Mouse (Mus musculus): ENCODE data around the gene Abcb11. TPM values are rescaled to one million over a fixed set of nuclear protein-coding genes. Genes with fewer than 3 reads are reported as not detected.

Gene Abcb11
- polyA plus RNA-seq, 1 experiment from 2014 or later: 0.06 TPM

GRCm38 (mm10) chr2:69212652-69213051, 129.8 kb downstream of the Abcb11 start:
- no peak overlapping the region for H3K27ac ChIP-seq (ENCODE audit: low read depth, low read length)
- ATAC-seq (ENCODE audit: low FRiP score) (no peak), DNase-seq (ENCODE audit: low spot score) (no peak)
- H3K4me1 ChIP-seq (replicated peaks; ENCODE audit: control insufficient read depth, insufficient read depth, low read length): no peaks in the 10 kb centered on the region
- no peaks in the 10 kb centered on the region for H3K9me3 ChIP-seq (ENCODE audit: control insufficient read depth, low read length)
- no peaks in the 10 kb centered on the region for H3K36me3 ChIP-seq (ENCODE audit: control insufficient read depth, insufficient read depth, low read length)
- no peak overlapping the region for H3K4me2 ChIP-seq (replicated peaks; ENCODE audit: low read depth, low read length)
- H3K4me3 ChIP-seq (ENCODE audit: low read depth, low read length): no peak overlapping the region
- no peaks in the 10 kb centered on the region for H3K27me3 ChIP-seq (ENCODE audit: control insufficient read depth, insufficient read depth, low read length)
- H3K9ac ChIP-seq (ENCODE audit: low read depth, low read length): no peak overlapping the region
- WGBS: 81% methylated on average over 10 of the region's 10 CpGs

- Histone ChIP-seq H3K9me3 (ENCODE audit: control insufficient read depth, low read length) (no peaks in the 10 kb centered on the region), H3K9ac (ENCODE audit: low read depth, low read length) (no peak within 1 kb of the TSS), H3K4me2 (replicated peaks; ENCODE audit: low read depth, low read length) (no peak within 1 kb of the TSS), H3K36me3 (ENCODE audit: control insufficient read depth, insufficient read depth, low read length) (no peaks in the 10 kb centered on the region), H3K27ac (ENCODE audit: low read depth, low read length) (no peak within 1 kb of the TSS), H3K4me1 (replicated peaks; ENCODE audit: control insufficient read depth, insufficient read depth, low read length) (no peaks in the 10 kb centered on the region), H3K27me3 (ENCODE audit: control insufficient read depth, insufficient read depth, low read length) (no peaks in the 10 kb centered on the region), H3K4me3 (ENCODE audit: low read depth, low read length) (no peak within 1 kb of the TSS)
- DNase-seq (ENCODE audit: low spot score) (no peak), ATAC-seq (ENCODE audit: low FRiP score) (no peak)
- WGBS: 77% methylated on average over 7 of the region's 7 CpGs
These were observed 131.6 kb downstream of the Abcb11 start, which contains the start of gene G6pc2 for GRCm38 (mm10) chr2:69210773-69211172. Gene G6pc2, plus strand, starts transcription at chr2:69211073.

GRCm38 (mm10) chr2:69209684-69210083, 132.7 kb downstream of the Abcb11 start:
- H3K27ac ChIP-seq (ENCODE audit: low read depth, low read length): no peak overlapping the region
- DNase-seq (ENCODE audit: low spot score) (no peak), ATAC-seq (ENCODE audit: low FRiP score) (no peak)
- H3K9ac ChIP-seq (ENCODE audit: low read depth, low read length): no peak overlapping the region
- H3K4me1 ChIP-seq (replicated peaks; ENCODE audit: control insufficient read depth, insufficient read depth, low read length): peaks cover 3% of the 10 kb centered on the region; the same call in 1 of the 2 replicates
- H3K4me3 ChIP-seq (ENCODE audit: low read depth, low read length): no peak overlapping the region
- no peak overlapping the region for H3K4me2 ChIP-seq (replicated peaks; ENCODE audit: low read depth, low read length)
- 88% methylated on average over 3 of the region's 3 CpGs for WGBS
- H3K27me3 ChIP-seq (ENCODE audit: control insufficient read depth, insufficient read depth, low read length): no peaks in the 10 kb centered on the region
- no peaks in the 10 kb centered on the region for H3K36me3 ChIP-seq (ENCODE audit: control insufficient read depth, insufficient read depth, low read length)
- H3K9me3 ChIP-seq (ENCODE audit: control insufficient read depth, low read length): no peaks in the 10 kb centered on the region

- H3K27ac ChIP-seq (ENCODE audit: low read depth, low read length): no peak overlapping the region
- no peaks in the 10 kb centered on the region for H3K9me3 ChIP-seq (ENCODE audit: control insufficient read depth, low read length)
- H3K4me2 ChIP-seq (replicated peaks; ENCODE audit: low read depth, low read length): no peak overlapping the region
- peaks cover 3% of the 10 kb centered on the region; the same call in 1 of the 2 replicates for H3K4me1 ChIP-seq (replicated peaks; ENCODE audit: control insufficient read depth, insufficient read depth, low read length)
- no peak overlapping the region for H3K4me3 ChIP-seq (ENCODE audit: low read depth, low read length)
- 0 out of 2 replicates have a peak, but pooled peaks have one; percentile 23 for ATAC-seq (ENCODE audit: low FRiP score)
- no peaks in the 10 kb centered on the region for H3K27me3 ChIP-seq (ENCODE audit: control insufficient read depth, insufficient read depth, low read length)
- peak; percentile 21 for DNase-seq (ENCODE audit: low spot score)
- WGBS: 29% methylated on average over 7 of the region's 7 CpGs
- no peaks in the 10 kb centered on the region for H3K36me3 ChIP-seq (ENCODE audit: control insufficient read depth, insufficient read depth, low read length)
- H3K9ac ChIP-seq (ENCODE audit: low read depth, low read length): no peak overlapping the region
These were observed 135.9 kb downstream of the Abcb11 start for GRCm38 (mm10) chr2:69206523-69206922.

- ATAC-seq (ENCODE audit: low FRiP score) (peak; percentile 99), DNase-seq (ENCODE audit: low spot score) (peak; percentile 91)
- H3K36me3 ChIP-seq (ENCODE audit: control insufficient read depth, insufficient read depth, low read length): no peaks in the 10 kb centered on the region
- H3K4me3 ChIP-seq (ENCODE audit: low read depth, low read length): peak within 1 kb of the TSS; percentile 86
- peak within 1 kb of the TSS; percentile 76 for H3K4me2 ChIP-seq (replicated peaks; ENCODE audit: low read depth, low read length)
- 0 out of 2 replicates have a peak within 1 kb of the TSS, but pooled peaks have one; percentile 62 for H3K27ac ChIP-seq (ENCODE audit: low read depth, low read length)
- no peaks in the 10 kb centered on the region for H3K27me3 ChIP-seq (ENCODE audit: control insufficient read depth, insufficient read depth, low read length)
- peaks cover 3% of the 10 kb centered on the region; the same call in 1 of the 2 replicates for H3K4me1 ChIP-seq (replicated peaks; ENCODE audit: control insufficient read depth, insufficient read depth, low read length)
- H3K9ac ChIP-seq (ENCODE audit: low read depth, low read length): peak within 1 kb of the TSS; percentile 77
- WGBS: under 1% methylated on average over 46 of the region's 46 CpGs
- no peaks in the 10 kb centered on the region for H3K9me3 ChIP-seq (ENCODE audit: control insufficient read depth, low read length)
These were observed 136.5 kb downstream of the Abcb11 start, which contains the start of gene Spc25 for GRCm38 (mm10) chr2:69205791-69206351. Gene Spc25, minus strand, starts transcription at chr2:69206194.

- Histone ChIP-seq H3K4me1 (replicated peaks; ENCODE audit: control insufficient read depth, insufficient read depth, low read length) (peaks cover 3% of the 10 kb centered on the region; the same call in 1 of the 2 replicates), H3K9me3 (ENCODE audit: control insufficient read depth, low read length) (no peaks in the 10 kb centered on the region), H3K4me3 (ENCODE audit: low read depth, low read length) (peak overlapping the region; percentile 86), H3K27ac (ENCODE audit: low read depth, low read length) (no peak overlapping the region), H3K4me2 (replicated peaks; ENCODE audit: low read depth, low read length) (peak overlapping the region; percentile 76), H3K27me3 (ENCODE audit: control insufficient read depth, insufficient read depth, low read length) (no peaks in the 10 kb centered on the region), H3K36me3 (ENCODE audit: control insufficient read depth, insufficient read depth, low read length) (no peaks in the 10 kb centered on the region), H3K9ac (ENCODE audit: low read depth, low read length) (peak overlapping the region; percentile 77)
- 22% methylated on average over 6 of the region's 6 CpGs for WGBS
- DNase-seq (ENCODE audit: low spot score): no peak
- ATAC-seq (ENCODE audit: low FRiP score): no peak
These were observed 137.2 kb downstream of the Abcb11 start for GRCm38 (mm10) chr2:69205185-69205584.

- WGBS: 92% methylated on average over 5 of the region's 5 CpGs
- H3K27me3 ChIP-seq (ENCODE audit: control insufficient read depth, insufficient read depth, low read length): no peaks in the 10 kb centered on the region
- H3K36me3 ChIP-seq (ENCODE audit: control insufficient read depth, insufficient read depth, low read length): 0 out of 2 replicates have a peak, but pooled peaks cover 4% of the 10 kb centered on the region
- H3K9me3 ChIP-seq (ENCODE audit: control insufficient read depth, low read length): no peaks in the 10 kb centered on the region
- ATAC-seq (ENCODE audit: low FRiP score) (no peak), DNase-seq (ENCODE audit: low spot score) (no peak)
- no peak overlapping the region for H3K4me2 ChIP-seq (replicated peaks; ENCODE audit: low read depth, low read length)
- no peaks in the 10 kb centered on the region for H3K4me1 ChIP-seq (replicated peaks; ENCODE audit: control insufficient read depth, insufficient read depth, low read length)
- no peak overlapping the region for H3K4me3 ChIP-seq (ENCODE audit: low read depth, low read length)
- H3K9ac ChIP-seq (ENCODE audit: low read depth, low read length): no peak overlapping the region
- no peak overlapping the region for H3K27ac ChIP-seq (ENCODE audit: low read depth, low read length)
These were observed 148.9 kb downstream of the Abcb11 start for GRCm38 (mm10) chr2:69193555-69193954.

- Histone ChIP-seq H3K9ac (ENCODE audit: low read depth, low read length) (no peak overlapping the region), H3K36me3 (ENCODE audit: control insufficient read depth, insufficient read depth, low read length) (0 out of 2 replicates have a peak, but pooled peaks cover 4% of the 10 kb centered on the region), H3K4me3 (ENCODE audit: low read depth, low read length) (no peak overlapping the region), H3K4me2 (replicated peaks; ENCODE audit: low read depth, low read length) (no peak overlapping the region), H3K27ac (ENCODE audit: low read depth, low read length) (no peak overlapping the region), H3K27me3 (ENCODE audit: control insufficient read depth, insufficient read depth, low read length) (no peaks in the 10 kb centered on the region), H3K9me3 (ENCODE audit: control insufficient read depth, low read length) (no peaks in the 10 kb centered on the region), H3K4me1 (replicated peaks; ENCODE audit: control insufficient read depth, insufficient read depth, low read length) (no peaks in the 10 kb centered on the region)
- 89% methylated on average over 5 of the region's 5 CpGs for WGBS
- ATAC-seq (ENCODE audit: low FRiP score): no peak
- DNase-seq (ENCODE audit: low spot score): no peak
These were observed 151.4 kb downstream of the Abcb11 start for GRCm38 (mm10) chr2:69191059-69191458.

GRCm38 (mm10) chr2:69189222-69189621, 153.2 kb downstream of the Abcb11 start:
- no peak for DNase-seq (ENCODE audit: low spot score)
- H3K4me1 ChIP-seq (replicated peaks; ENCODE audit: control insufficient read depth, insufficient read depth, low read length): no peaks in the 10 kb centered on the region
- no peak overlapping the region for H3K4me2 ChIP-seq (replicated peaks; ENCODE audit: low read depth, low read length)
- no peak overlapping the region for H3K4me3 ChIP-seq (ENCODE audit: low read depth, low read length)
- no peak overlapping the region for H3K27ac ChIP-seq (ENCODE audit: low read depth, low read length)
- no peak overlapping the region for H3K9ac ChIP-seq (ENCODE audit: low read depth, low read length)
- H3K9me3 ChIP-seq (ENCODE audit: control insufficient read depth, low read length): no peaks in the 10 kb centered on the region
- H3K27me3 ChIP-seq (ENCODE audit: control insufficient read depth, insufficient read depth, low read length): no peaks in the 10 kb centered on the region
- H3K36me3 ChIP-seq (ENCODE audit: control insufficient read depth, insufficient read depth, low read length): 0 out of 2 replicates have a peak, but pooled peaks cover 4% of the 10 kb centered on the region
- WGBS: 79% methylated on average over 4 of the region's 4 CpGs
- ATAC-seq (ENCODE audit: low FRiP score): no peak
